Mouse (Mus musculus): ENCODE results near the gene Mtcp1. TPM values are rescaled to one million over a fixed set of nuclear protein-coding genes. Genes with fewer than 3 reads are reported as not detected.

Gene Mtcp1
- polyA plus RNA-seq, 1 experiment: 14.6 TPM

DNA sequence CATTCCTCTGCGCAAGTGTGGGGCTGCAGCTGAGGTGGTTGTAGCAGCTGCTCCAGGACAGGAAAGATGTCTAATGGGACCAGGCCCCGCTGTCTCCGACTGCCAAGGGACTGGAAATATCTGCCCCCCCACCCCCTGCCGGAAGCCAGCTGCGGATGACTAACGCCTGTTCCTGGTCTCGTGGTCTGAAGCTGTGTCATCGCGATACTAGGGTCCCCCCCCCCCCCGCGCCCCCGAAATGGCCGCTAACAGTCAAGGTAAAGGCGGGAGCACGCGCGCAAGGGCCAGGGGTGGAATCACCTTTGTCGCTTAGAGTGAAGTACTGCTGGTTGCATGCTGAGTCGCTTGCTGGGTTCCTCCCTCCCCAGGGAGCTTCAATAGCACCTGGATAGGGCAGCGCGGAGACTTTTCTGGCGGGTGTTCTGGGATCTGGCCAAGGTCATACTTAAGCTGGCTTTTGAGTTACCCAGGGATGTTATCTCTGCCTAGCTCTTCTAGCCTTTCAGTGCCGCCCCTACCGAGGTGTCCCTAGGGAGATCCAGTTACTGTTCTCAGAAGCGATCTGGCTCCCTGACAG lies 34.1 kb downstream of the Mtcp1 start, which contains the start of the genes Fundc2 and F8:
TSS of gene Fundc2 (plus strand) at position 205 of the 577 bp plus-strand sequence.
TSS of gene F8 (minus strand) at position 421 of the 577 bp plus-strand sequence.
- H3K27ac ChIP-seq (ENCODE audit: insufficient read depth, low read length): peak within 1 kb of the TSS; percentile 90
- no peaks in the 10 kb centered on the region for H3K27me3 ChIP-seq (ENCODE audit: control insufficient read depth, insufficient read depth, low read length, poor library complexity, severe bottlenecking)
- peak within 1 kb of the TSS; percentile 100 for H3K4me3 ChIP-seq (ENCODE audit: low read depth, low read length)
- H3K9me3 ChIP-seq (replicated peaks; ENCODE audit: control insufficient read depth, insufficient read depth, low read length, poor library complexity, severe bottlenecking): no peaks in the 10 kb centered on the region
- no peaks in the 10 kb centered on the region for H3K36me3 ChIP-seq (ENCODE audit: control insufficient read depth, insufficient read depth, low read length, poor library complexity, severe bottlenecking)
- peak; percentile 31 for TF ChIP-seq POLR2A (IDR thresholded peaks at IDR 0.05; ENCODE audit: insufficient read depth, low read length)
- TF ChIP-seq EP300 (IDR thresholded peaks at IDR 0.05; ENCODE audit: insufficient read depth, low read depth, low read length): no peak
- no peak for TF ChIP-seq CTCF (IDR thresholded peaks at IDR 0.05; ENCODE audit: low read depth, low read length)
- peak within 1 kb of the TSS; percentile 95 for H3K9ac ChIP-seq (ENCODE audit: low read depth, poor library complexity, severe bottlenecking)
- H3K4me1 ChIP-seq (ENCODE audit: control insufficient read depth, insufficient read depth, low read length): no peaks in the 10 kb centered on the region

DNA sequence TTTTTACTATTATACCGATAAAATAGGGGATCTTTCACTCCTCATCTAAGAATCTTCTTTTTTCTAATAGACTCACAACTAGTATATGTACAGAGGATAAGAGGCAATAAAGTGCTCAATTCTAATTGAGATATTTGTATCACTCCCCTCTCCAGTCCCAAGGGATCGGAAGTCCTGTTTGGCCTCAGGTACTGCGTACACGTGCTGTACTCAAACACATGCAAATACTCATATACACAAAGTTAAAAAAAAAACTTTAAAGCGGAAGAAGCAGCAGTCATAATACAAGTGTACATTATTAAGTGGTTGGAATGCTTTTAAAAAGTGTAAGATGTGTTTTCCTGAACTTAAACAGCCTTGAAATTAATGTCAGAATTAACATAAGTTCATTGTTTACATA lies 34.7 kb downstream of the Mtcp1 start:
- Histone ChIP-seq H3K9me3 (replicated peaks; ENCODE audit: control insufficient read depth, insufficient read depth, low read length, poor library complexity, severe bottlenecking) (no peaks in the 10 kb centered on the region), H3K4me1 (ENCODE audit: control insufficient read depth, insufficient read depth, low read length) (no peaks in the 10 kb centered on the region), H3K9ac (ENCODE audit: low read depth, poor library complexity, severe bottlenecking) (peak overlapping the region; percentile 95), H3K27ac (ENCODE audit: insufficient read depth, low read length) (no peak overlapping the region), H3K4me3 (ENCODE audit: low read depth, low read length) (peak overlapping the region; percentile 100), H3K27me3 (ENCODE audit: control insufficient read depth, insufficient read depth, low read length, poor library complexity, severe bottlenecking) (no peaks in the 10 kb centered on the region), H3K36me3 (ENCODE audit: control insufficient read depth, insufficient read depth, low read length, poor library complexity, severe bottlenecking) (no peaks in the 10 kb centered on the region)
- TF ChIP-seq POLR2A (IDR thresholded peaks at IDR 0.05; ENCODE audit: insufficient read depth, low read length) (no peak), CTCF (IDR thresholded peaks at IDR 0.05; ENCODE audit: low read depth, low read length) (no peak), EP300 (IDR thresholded peaks at IDR 0.05; ENCODE audit: insufficient read depth, low read depth, low read length) (no peak)

DNA sequence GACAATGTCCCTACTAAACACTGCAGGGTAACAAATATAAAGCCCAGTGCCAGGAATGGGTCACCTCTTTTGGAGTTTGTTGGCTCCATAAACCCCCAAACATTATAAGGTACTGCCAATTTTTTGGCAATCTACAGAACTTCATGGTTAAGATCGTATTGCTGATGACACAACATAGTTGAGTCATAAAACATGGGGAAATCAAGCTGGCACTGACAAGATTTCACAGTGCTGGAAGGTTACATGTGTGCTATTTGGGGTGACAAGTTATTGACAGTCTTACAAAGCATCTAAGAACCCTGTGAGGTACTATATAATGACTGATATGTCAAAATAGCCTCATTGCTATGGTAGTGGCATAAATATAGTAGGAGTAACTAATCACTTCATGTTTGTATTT lies 35.2 kb downstream of the Mtcp1 start:
- H3K9ac ChIP-seq (ENCODE audit: low read depth, poor library complexity, severe bottlenecking): no peak overlapping the region
- H3K9me3 ChIP-seq (replicated peaks; ENCODE audit: control insufficient read depth, insufficient read depth, low read length, poor library complexity, severe bottlenecking): no peaks in the 10 kb centered on the region
- H3K36me3 ChIP-seq (ENCODE audit: control insufficient read depth, insufficient read depth, low read length, poor library complexity, severe bottlenecking): no peaks in the 10 kb centered on the region
- H3K4me3 ChIP-seq (ENCODE audit: low read depth, low read length): no peak overlapping the region
- TF ChIP-seq CTCF (IDR thresholded peaks at IDR 0.05; ENCODE audit: low read depth, low read length): no peak
- TF ChIP-seq POLR2A (IDR thresholded peaks at IDR 0.05; ENCODE audit: insufficient read depth, low read length): no peak
- no peak for TF ChIP-seq EP300 (IDR thresholded peaks at IDR 0.05; ENCODE audit: insufficient read depth, low read depth, low read length)
- H3K4me1 ChIP-seq (ENCODE audit: control insufficient read depth, insufficient read depth, low read length): no peaks in the 10 kb centered on the region
- no peaks in the 10 kb centered on the region for H3K27me3 ChIP-seq (ENCODE audit: control insufficient read depth, insufficient read depth, low read length, poor library complexity, severe bottlenecking)
- no peak overlapping the region for H3K27ac ChIP-seq (ENCODE audit: insufficient read depth, low read length)

DNA sequence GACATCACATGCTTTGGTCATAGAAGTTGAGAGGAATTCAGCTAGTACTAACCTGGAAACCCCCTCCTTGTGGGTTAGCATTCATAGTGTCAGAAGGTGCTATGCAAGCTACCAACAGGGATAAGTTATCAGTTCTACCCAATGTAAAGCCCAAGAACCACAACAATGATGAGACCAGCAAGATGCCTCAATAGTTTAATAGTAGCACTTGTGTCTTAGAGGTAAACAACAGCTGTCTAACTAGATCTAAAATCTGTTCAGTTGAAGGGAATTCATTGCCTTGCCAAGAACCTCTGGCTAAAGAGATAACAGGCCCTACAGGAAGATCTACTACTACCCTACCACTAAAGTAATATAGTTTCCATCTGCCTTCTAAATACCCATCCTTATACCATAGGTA lies 39.6 kb downstream of the Mtcp1 start:
- Histone ChIP-seq H3K4me3 (ENCODE audit: low read depth, low read length) (no peak overlapping the region), H3K27ac (ENCODE audit: insufficient read depth, low read length) (no peak overlapping the region), H3K9ac (ENCODE audit: low read depth, poor library complexity, severe bottlenecking) (no peak overlapping the region), H3K36me3 (ENCODE audit: control insufficient read depth, insufficient read depth, low read length, poor library complexity, severe bottlenecking) (no peaks in the 10 kb centered on the region), H3K9me3 (replicated peaks; ENCODE audit: control insufficient read depth, insufficient read depth, low read length, poor library complexity, severe bottlenecking) (no peaks in the 10 kb centered on the region), H3K27me3 (ENCODE audit: control insufficient read depth, insufficient read depth, low read length, poor library complexity, severe bottlenecking) (no peaks in the 10 kb centered on the region), H3K4me1 (ENCODE audit: control insufficient read depth, insufficient read depth, low read length) (no peaks in the 10 kb centered on the region)
- TF ChIP-seq EP300 (IDR thresholded peaks at IDR 0.05; ENCODE audit: insufficient read depth, low read depth, low read length) (no peak), CTCF (IDR thresholded peaks at IDR 0.05; ENCODE audit: low read depth, low read length) (no peak), POLR2A (IDR thresholded peaks at IDR 0.05; ENCODE audit: insufficient read depth, low read length) (no peak)

DNA sequence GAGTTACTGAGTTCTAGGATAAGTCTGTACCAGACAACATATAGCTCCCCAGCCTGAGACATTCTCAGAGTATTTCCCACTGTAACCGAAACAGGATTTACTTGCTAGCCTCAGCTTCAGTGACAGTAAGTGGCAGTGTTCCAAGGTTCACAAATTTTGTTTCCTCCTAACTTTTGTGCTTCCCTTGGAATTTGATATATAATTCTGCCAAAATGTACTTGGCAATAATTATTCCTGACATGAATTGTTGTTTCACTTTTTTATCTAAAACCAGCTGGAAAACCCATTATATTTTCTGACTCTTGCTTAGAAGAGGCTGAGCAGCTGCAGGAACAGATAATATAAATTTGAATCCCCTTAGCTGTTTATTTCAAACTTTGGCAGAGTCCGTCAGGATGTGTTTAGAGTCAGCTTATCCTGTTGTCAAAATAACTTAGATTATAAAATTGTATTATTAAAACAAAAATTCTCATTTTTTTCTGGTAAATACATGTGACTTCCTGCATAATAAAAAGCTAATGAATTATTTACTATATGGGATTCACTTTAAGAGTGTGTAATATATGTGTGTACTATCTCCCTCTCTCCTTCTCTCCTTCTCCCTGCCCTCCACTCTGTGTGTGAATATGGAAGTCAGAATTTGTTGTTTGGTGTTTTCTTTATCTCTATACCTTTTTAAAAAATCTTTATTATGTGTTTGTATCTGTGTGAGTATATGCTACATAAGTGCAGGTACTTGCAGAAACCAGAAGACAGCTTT lies 43.5 kb downstream of the Mtcp1 start:
- no peaks in the 10 kb centered on the region for H3K27me3 ChIP-seq (ENCODE audit: control insufficient read depth, insufficient read depth, low read length, poor library complexity, severe bottlenecking)
- H3K4me3 ChIP-seq (ENCODE audit: low read depth, low read length): no peak overlapping the region
- H3K27ac ChIP-seq (ENCODE audit: insufficient read depth, low read length): no peak overlapping the region
- no peaks in the 10 kb centered on the region for H3K9me3 ChIP-seq (replicated peaks; ENCODE audit: control insufficient read depth, insufficient read depth, low read length, poor library complexity, severe bottlenecking)
- H3K36me3 ChIP-seq (ENCODE audit: control insufficient read depth, insufficient read depth, low read length, poor library complexity, severe bottlenecking): no peaks in the 10 kb centered on the region
- TF ChIP-seq CTCF (IDR thresholded peaks at IDR 0.05; ENCODE audit: low read depth, low read length) (no peak), POLR2A (IDR thresholded peaks at IDR 0.05; ENCODE audit: insufficient read depth, low read length) (no peak), EP300 (IDR thresholded peaks at IDR 0.05; ENCODE audit: insufficient read depth, low read depth, low read length) (no peak)
- H3K4me1 ChIP-seq (ENCODE audit: control insufficient read depth, insufficient read depth, low read length): no peaks in the 10 kb centered on the region
- H3K9ac ChIP-seq (ENCODE audit: low read depth, poor library complexity, severe bottlenecking): no peak overlapping the region

DNA sequence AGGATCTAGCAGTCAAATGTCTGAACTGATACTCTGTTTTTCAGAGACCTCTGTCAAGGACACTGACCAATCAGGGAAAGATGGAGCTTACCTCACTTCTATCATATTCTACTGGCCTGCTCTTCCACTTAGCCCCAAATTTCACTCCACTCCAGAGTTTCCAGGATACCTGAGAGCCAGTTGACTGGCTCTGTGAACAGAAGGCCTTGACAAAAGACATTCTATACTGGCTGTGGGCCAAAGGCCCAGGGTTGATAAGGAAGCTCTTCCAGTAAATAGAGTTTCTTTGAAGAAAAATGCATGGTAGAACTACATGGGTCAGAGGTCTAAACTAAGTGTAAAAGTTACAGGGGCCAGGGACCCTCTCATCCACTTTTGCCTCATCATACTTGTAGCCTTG lies 46.2 kb downstream of the Mtcp1 start:
- Histone ChIP-seq H3K4me3 (ENCODE audit: low read depth, low read length) (no peak overlapping the region), H3K9ac (ENCODE audit: low read depth, poor library complexity, severe bottlenecking) (no peak overlapping the region), H3K27me3 (ENCODE audit: control insufficient read depth, insufficient read depth, low read length, poor library complexity, severe bottlenecking) (no peaks in the 10 kb centered on the region), H3K36me3 (ENCODE audit: control insufficient read depth, insufficient read depth, low read length, poor library complexity, severe bottlenecking) (no peaks in the 10 kb centered on the region), H3K27ac (ENCODE audit: insufficient read depth, low read length) (no peak overlapping the region), H3K4me1 (ENCODE audit: control insufficient read depth, insufficient read depth, low read length) (no peaks in the 10 kb centered on the region), H3K9me3 (replicated peaks; ENCODE audit: control insufficient read depth, insufficient read depth, low read length, poor library complexity, severe bottlenecking) (no peaks in the 10 kb centered on the region)
- TF ChIP-seq CTCF (IDR thresholded peaks at IDR 0.05; ENCODE audit: low read depth, low read length): no peak
- no peak for TF ChIP-seq POLR2A (IDR thresholded peaks at IDR 0.05; ENCODE audit: insufficient read depth, low read length)
- no peak for TF ChIP-seq EP300 (IDR thresholded peaks at IDR 0.05; ENCODE audit: insufficient read depth, low read depth, low read length)

Other genes starting within 250 kb of the Mtcp1 start
- gene Fundc2, start 34.2 kb downstream of the Mtcp1 start, polyA plus RNA-seq (2011; ENCODE audit: insufficient read depth, insufficient read length, low read depth, missing spikeins): 80.6 and 84.4 TPM in 2 replicates
- gene F8, start 34.0 kb downstream of the Mtcp1 start, polyA plus RNA-seq (2011; ENCODE audit: insufficient read depth, insufficient read length, low read depth, missing spikeins): 0.33 and 0.40 TPM in 2 replicates
- 8.4 and 11.8 TPM in 2 replicates for gene Cmc4, start within 50 bp of the Mtcp1 start, polyA plus RNA-seq (2011; ENCODE audit: insufficient read depth, insufficient read length, low read depth, missing spikeins)
- gene Brcc3, start within 50 bp of the Mtcp1 start, polyA plus RNA-seq (2011; ENCODE audit: insufficient read depth, insufficient read length, low read depth, missing spikeins): 39.6 and 42.4 TPM in 2 replicates
- gene Vbp1, start 97.7 kb upstream of the Mtcp1 start, polyA plus RNA-seq (2011; ENCODE audit: insufficient read depth, insufficient read length, low read depth, missing spikeins): 195 and 204 TPM in 2 replicates
- 2.0 and 2.1 TPM in 2 replicates for gene Rab39b, start 161.6 kb upstream of the Mtcp1 start, polyA plus RNA-seq (2011; ENCODE audit: insufficient read depth, insufficient read length, low read depth, missing spikeins)

All from ES-Bruce4 (cell line).